Mouse (Mus musculus) heart, postnatal 10 days (tissue): ENCODE measurements around the gene Gpr6. TPM values are rescaled to one million over a fixed set of nuclear protein-coding genes. Genes with fewer than 3 reads are reported as not detected.

Experiments
- total RNA-seq, 2 experiments: library from RNA; stranded (reverse); gene quantifications; 2 replicates each; pipeline ENCODE4 v1.2.3; 2021

Gpr6 gene
- total RNA-seq, 2 experiments from 2014 or later = not detected

Other genes starting within 250 kb of the Gpr6 start
- 10 to 100 TPM; 18.4 to 21.1 TPM for gene Cdc40, start 189.0 kb downstream of the Gpr6 start, total RNA-seq
- 1 to 10 TPM; 1.9 to 2.3 TPM for gene Wasf1, start 188.8 kb downstream of the Gpr6 start, total RNA-seq
- gene Fig4, start 231.0 kb upstream of the Gpr6 start, total RNA-seq = 10 to 100 TPM; 34.2 to 38.7 TPM
- not detected for gene Ak9, start 231.7 kb upstream of the Gpr6 start, total RNA-seq